Mouse (Mus musculus) megakaryocyte, embryonic 14.5 days (primary cell): Measurements from ENCODE around the gene Eya2.

Source experiments
- FLI1 ChIP-seq: IDR thresholded peaks from 2 replicates; pipeline ENCODE4 v1.6.1; 2012; ENCODE audit warnings: low read length, inconsistent platforms, mixed read lengths
- GATA1 ChIP-seq: IDR thresholded peaks from 3 replicates; pipeline ENCODE4 v1.6.1; 2012; ENCODE audit warnings: mixed read lengths, low read length, inconsistent platforms, borderline replicate concordance

DNA sequence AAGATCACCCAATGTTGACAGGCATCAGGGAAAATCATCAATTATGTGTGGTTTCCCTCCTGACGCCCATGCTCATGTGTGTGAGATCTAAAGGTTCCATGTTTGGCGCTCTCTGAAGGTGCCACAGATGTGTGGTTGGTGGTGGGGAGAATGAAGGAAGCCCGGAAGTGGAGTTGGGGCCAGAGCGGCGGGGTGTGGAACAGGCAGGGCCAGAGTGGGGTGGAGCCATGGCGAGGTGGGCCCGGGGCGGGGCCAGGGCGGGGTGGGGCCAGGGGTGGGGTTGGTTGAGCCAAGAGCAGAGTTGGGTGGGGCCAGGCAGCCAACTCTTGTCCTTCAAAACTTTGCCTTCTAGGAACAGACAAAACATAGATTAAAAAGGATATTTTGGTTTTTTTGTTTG, 113.4 kb downstream of the Eya2 start:
- no peak for TF ChIP-seq GATA1
- no peak for TF ChIP-seq FLI1
